Mouse (Mus musculus) embryonic facial prominence, embryonic 15.5 days (tissue): ENCODE measurements around the gene Aven. TPM values are rescaled to one million over a fixed set of nuclear protein-coding genes. Genes with fewer than 3 reads are reported as not detected.
A peak's percentile ranks its signal among the peaks of the same experiment; 100 is the strongest.
"Not testable (repeated sequence)": the region's sequence is repeated elsewhere in the genome, so short reads cannot be mapped to it uniquely, and the experiment has no call there.

ENCODE experiments used
- ATAC-seq: fragments of 200-750 bp; cut with Nextera tagmentation; 2 replicates; pipeline ENCODE4 v1.8.0; 2017; ENCODE audit warnings: low read depth, moderate TSS enrichment; ENCODE audit not compliant: insufficient number of reproducible peaks, low FRiP score, low TSS enrichment
- H3K27ac ChIP-seq: fragments of 300-500 bp; sonication (generic); replicated peaks from 2 replicates; pipeline ENCODE4 v1.5.1; 2015; ENCODE audit warnings: mild to moderate bottlenecking, inconsistent platforms
- H3K27me3 ChIP-seq: fragments of 300-500 bp; sonication (generic); 2 replicates; pipeline ENCODE4 v1.6.1; 2015; ENCODE audit warnings: inconsistent platforms
- H3K36me3 ChIP-seq: fragments of 300-500 bp; sonication (generic); 2 replicates; pipeline ENCODE4 v1.6.1; 2015; ENCODE audit warnings: mild to moderate bottlenecking, inconsistent platforms
- H3K4me1 ChIP-seq: fragments of 300-500 bp; sonication (generic); 2 replicates; pipeline ENCODE4 v1.6.1; 2015; ENCODE audit warnings: inconsistent platforms
- H3K4me2 ChIP-seq: fragments of 300-500 bp; sonication (generic); replicated peaks from 2 replicates; pipeline ENCODE4 v1.6.1; 2015; ENCODE audit warnings: mild to moderate bottlenecking, inconsistent platforms
- H3K4me3 ChIP-seq: fragments of 300-500 bp; sonication (generic); replicated peaks from 2 replicates; pipeline ENCODE4 v1.5.1; 2015; ENCODE audit warnings: mild to moderate bottlenecking, inconsistent platforms
- H3K9ac ChIP-seq: fragments of 300-500 bp; sonication (generic); 2 replicates; pipeline ENCODE4 v1.6.1; 2015; ENCODE audit warnings: inconsistent platforms
- H3K9me3 ChIP-seq: fragments of 300-500 bp; sonication (generic); replicated peaks from 2 replicates; pipeline ENCODE4 v1.6.1; 2016; ENCODE audit warnings: inconsistent platforms
- WGBS: fragments of 180-500 bp; shearing (Covaris S2); methylation state at CpG from one replicate; pipeline ENCODE4 v1.1.7; 2015; 5-methylcytosine and 5-hydroxymethylcytosine counted together
- polyA plus RNA-seq: library from polyadenylated mRNA; unstranded; fragments of >200 nt; fragmentation: Nextera tagmentation; extraction: Ambion mirVana; gene quantifications from 2 replicates; pipeline ENCODE4 v1.2.1, GENCODE M21; 2015

Aven gene
- polyA plus RNA-seq = 4.9 and 5.3 TPM in 2 replicates

- WGBS = under 1% methylated on average over 62 of the region's 87 CpGs
- peak within 1 kb of the TSS; percentile 67 for H3K4me2 ChIP-seq
- H3K4me3 ChIP-seq = peak within 1 kb of the TSS; percentile 78
- no peaks in the 10 kb centered on the region for H3K9me3 ChIP-seq
- H3K9ac ChIP-seq = peak within 1 kb of the TSS; percentile 95
- H3K36me3 ChIP-seq = no peaks in the 10 kb centered on the region
- no peaks in the 10 kb centered on the region for H3K27me3 ChIP-seq
- peaks cover 13% of the 10 kb centered on the region for H3K4me1 ChIP-seq
- ATAC-seq = peak; percentile 94
- peak within 1 kb of the TSS; percentile 98 for H3K27ac ChIP-seq
Measured at GRCm38 (mm10) chr2:112492856-112493538, at the start of gene Aven. Gene Aven (plus strand): TSS chr2:112492964.

- Histone ChIP-seq H3K36me3 (no peaks in the 10 kb centered on the region), H3K9ac (no peak overlapping the region), H3K27ac (no peak overlapping the region), H3K27me3 (no peaks in the 10 kb centered on the region), H3K4me1 (no peaks in the 10 kb centered on the region), H3K9me3 (no peaks in the 10 kb centered on the region), H3K4me3 (no peak overlapping the region), H3K4me2 (no peak overlapping the region)
- ATAC-seq = no peak; the same call in 1 of the 2 replicates
- 46% methylated on average over 2 of the region's 2 CpGs for WGBS
Measured at GRCm38 (mm10) chr2:112443491-112443890, 49.3 kb upstream of the Aven start.

- no peak for ATAC-seq
- no peak overlapping the region for H3K9ac ChIP-seq
- no peaks in the 10 kb centered on the region for H3K9me3 ChIP-seq
- H3K27me3 ChIP-seq = no peaks in the 10 kb centered on the region
- no peak overlapping the region for H3K4me3 ChIP-seq
- H3K36me3 ChIP-seq = no peaks in the 10 kb centered on the region
- H3K4me2 ChIP-seq = no peak overlapping the region
- H3K4me1 ChIP-seq = no peaks in the 10 kb centered on the region
- H3K27ac ChIP-seq = no peak overlapping the region
Measured at GRCm38 (mm10) chr2:112445511-112445910, 47.3 kb upstream of the Aven start.

DNA sequence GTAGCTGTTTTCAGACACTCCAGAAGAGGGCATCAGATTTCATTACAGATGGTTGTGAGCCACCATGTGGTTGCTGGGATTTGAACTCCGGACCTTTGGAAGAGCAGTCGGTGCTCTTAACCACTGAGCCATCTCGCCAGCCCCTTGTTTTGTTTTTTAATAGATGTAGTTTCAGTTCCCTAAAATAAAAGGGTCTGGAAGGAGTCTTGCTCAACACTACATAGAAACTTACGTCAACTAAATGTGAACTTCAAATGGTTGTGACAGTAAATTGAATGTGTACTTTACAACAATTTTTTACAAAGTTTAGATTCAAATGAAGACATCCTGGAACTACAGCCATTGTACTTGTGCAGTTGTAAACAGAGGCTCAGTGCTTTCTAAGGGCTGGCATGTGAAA lies 44.7 kb upstream of the Aven start:
- H3K4me1 ChIP-seq, H3K9ac ChIP-seq, H3K4me3 ChIP-seq, H3K27ac ChIP-seq, H3K27me3 ChIP-seq, H3K36me3 ChIP-seq, ATAC-seq, H3K9me3 ChIP-seq, H3K4me2 ChIP-seq: not testable (repeated sequence)
- 71% methylated on average over 4 of the region's 4 CpGs for WGBS

- Histone ChIP-seq H3K4me3 (no peak overlapping the region), H3K9me3 (no peaks in the 10 kb centered on the region), H3K4me2 (no peak overlapping the region), H3K4me1 (no peaks in the 10 kb centered on the region), H3K27ac (no peak overlapping the region), H3K36me3 (no peaks in the 10 kb centered on the region), H3K27me3 (no peaks in the 10 kb centered on the region), H3K9ac (no peak overlapping the region)
- no peak for ATAC-seq
Measured at GRCm38 (mm10) chr2:112448510-112449059, 44.2 kb upstream of the Aven start.

DNA sequence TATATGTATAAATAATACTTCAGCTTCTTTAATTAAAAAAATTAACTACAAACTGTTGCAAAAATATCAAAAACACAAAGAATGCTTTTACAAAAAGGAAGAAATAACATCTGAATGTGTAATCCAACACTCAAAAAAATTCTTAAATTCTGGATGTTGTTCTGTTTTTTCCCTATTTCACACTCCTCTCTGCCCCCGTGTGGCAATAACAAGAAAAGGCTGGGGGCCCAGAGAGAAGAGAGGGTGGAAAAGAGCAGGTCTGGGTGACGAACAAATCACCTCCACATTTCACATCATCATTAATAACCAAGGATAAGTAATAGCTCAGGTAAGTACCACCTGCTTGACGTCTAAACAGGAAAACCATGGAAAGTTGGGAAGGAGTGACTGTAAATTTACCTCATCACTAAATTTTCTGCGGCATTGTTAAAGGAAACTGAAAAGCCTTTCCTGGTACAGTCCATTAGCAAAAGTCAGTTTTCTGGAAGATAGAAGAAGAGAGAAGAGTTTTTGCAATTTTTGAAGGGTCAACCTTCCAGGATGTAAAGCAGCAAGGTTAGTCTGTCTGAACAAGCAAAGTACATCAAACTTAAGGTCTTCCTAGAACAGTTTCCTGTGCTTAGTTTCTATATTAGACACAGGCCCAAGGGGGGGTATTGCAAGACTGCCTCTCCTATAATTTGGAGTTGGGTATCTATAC lies 43.0 kb upstream of the Aven start:
- Histone ChIP-seq H3K9ac (no peak overlapping the region), H3K4me3 (no peak overlapping the region), H3K27me3 (no peaks in the 10 kb centered on the region), H3K9me3 (no peaks in the 10 kb centered on the region), H3K36me3 (no peaks in the 10 kb centered on the region), H3K4me1 (no peaks in the 10 kb centered on the region), H3K27ac (no peak overlapping the region), H3K4me2 (no peak overlapping the region)
- WGBS = 29% methylated on average over 4 of the region's 4 CpGs
- no peak for ATAC-seq

GRCm38 (mm10) chr2:112452513-112452912 lies 40.3 kb upstream of the Aven start:
- not testable (repeated sequence) for H3K27me3 ChIP-seq, H3K9me3 ChIP-seq, H3K4me1 ChIP-seq, H3K4me2 ChIP-seq, H3K4me3 ChIP-seq, H3K36me3 ChIP-seq, H3K9ac ChIP-seq, ATAC-seq, H3K27ac ChIP-seq

GRCm38 (mm10) chr2:112454125-112454861 lies 38.5 kb upstream of the Aven start:
- Histone ChIP-seq H3K4me3 (peak overlapping the region; percentile 89), H3K27ac (peak overlapping the region; percentile 67; the same call in 1 of the 2 replicates), H3K36me3 (no peaks in the 10 kb centered on the region), H3K27me3 (no peaks in the 10 kb centered on the region), H3K9me3 (no peaks in the 10 kb centered on the region), H3K9ac (peak overlapping the region; percentile 84), H3K4me1 (0 out of 2 replicates have a peak, but pooled peaks cover 6% of the 10 kb centered on the region), H3K4me2 (peak overlapping the region; percentile 69)
- 29% methylated on average over 17 of the region's 17 CpGs for WGBS
- ATAC-seq = peak; percentile 39; the same call in 1 of the 2 replicates

DNA sequence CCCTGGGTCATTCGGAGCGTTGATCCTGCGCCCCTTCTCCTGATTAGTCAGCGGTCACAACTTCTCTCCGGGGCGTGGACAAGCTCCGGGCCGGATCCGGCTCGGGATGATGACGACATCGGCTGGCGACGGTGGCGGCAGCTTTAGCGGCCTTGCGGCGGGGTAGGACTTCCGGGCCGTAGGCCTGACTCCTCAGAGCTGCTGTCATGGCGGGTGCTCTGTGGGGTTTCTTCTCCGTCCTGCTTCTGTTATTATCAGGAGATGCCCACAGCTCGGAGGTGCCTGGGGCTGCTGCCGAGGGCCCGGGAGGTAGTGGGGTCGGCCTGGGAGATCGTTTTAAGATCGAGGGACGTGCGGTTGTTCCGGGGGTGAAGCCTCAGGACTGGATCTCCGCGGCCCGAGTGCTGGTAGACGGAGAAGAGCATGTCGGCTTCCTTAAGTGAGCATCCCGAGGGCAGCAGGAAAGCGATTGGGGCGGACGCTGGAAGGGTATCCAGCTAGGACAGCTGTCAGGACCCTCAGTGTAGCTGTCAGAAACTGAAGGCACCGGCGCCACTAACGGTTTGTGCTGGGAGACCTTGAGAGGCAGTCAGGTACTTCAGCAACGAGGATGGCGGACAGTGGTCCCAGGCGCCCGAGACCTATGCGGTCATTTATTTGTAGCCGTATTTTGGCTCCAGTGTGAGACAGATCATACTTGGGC lies 37.8 kb upstream of the Aven start, which contains the start of gene Emc7:
Gene Emc7, plus strand, starts transcription at position 136 of the 703 bp plus-strand sequence.
- no peaks in the 10 kb centered on the region for H3K9me3 ChIP-seq
- WGBS = under 1% methylated on average over 49 of the region's 49 CpGs
- ATAC-seq = peak; percentile 95
- 0 out of 2 replicates have a peak, but pooled peaks cover 6% of the 10 kb centered on the region for H3K4me1 ChIP-seq
- H3K9ac ChIP-seq = peak within 1 kb of the TSS; percentile 84
- peak within 1 kb of the TSS; percentile 69 for H3K4me2 ChIP-seq
- peak within 1 kb of the TSS; percentile 78 for H3K27ac ChIP-seq
- peak within 1 kb of the TSS; percentile 89 for H3K4me3 ChIP-seq
- no peaks in the 10 kb centered on the region for H3K27me3 ChIP-seq
- peaks cover 2% of the 10 kb centered on the region for H3K36me3 ChIP-seq

DNA sequence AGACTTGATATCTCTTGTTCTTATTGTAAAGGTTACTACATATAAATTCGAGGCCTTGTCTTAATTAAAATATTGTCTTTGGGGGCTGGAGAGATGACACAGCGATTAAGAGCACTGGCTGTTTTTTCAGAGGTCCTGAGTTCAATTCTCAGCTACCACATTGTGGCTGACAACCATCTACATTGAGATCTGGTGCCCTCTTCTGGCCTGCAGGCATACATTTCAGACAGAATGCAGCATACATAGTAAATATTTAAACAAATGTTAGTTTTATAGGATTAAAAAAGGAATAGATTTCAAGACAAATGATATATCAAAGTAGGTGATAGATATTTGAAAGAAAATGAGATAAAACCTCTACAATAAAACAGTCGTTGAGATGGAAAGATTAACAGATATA lies 32.2 kb upstream of the Aven start:
- 0 out of 2 replicates have a peak, but pooled peaks cover 4% of the 10 kb centered on the region for H3K4me1 ChIP-seq
- H3K27ac ChIP-seq = no peak overlapping the region
- 96% methylated on average over 3 of the region's 3 CpGs for WGBS
- ATAC-seq = no peak
- H3K9ac ChIP-seq = no peak overlapping the region
- H3K4me3 ChIP-seq = no peak overlapping the region
- H3K36me3 ChIP-seq = peaks cover 29% of the 10 kb centered on the region
- H3K27me3 ChIP-seq = no peaks in the 10 kb centered on the region
- H3K4me2 ChIP-seq = no peak overlapping the region
- H3K9me3 ChIP-seq = no peaks in the 10 kb centered on the region
